Mouse (Mus musculus) myocyte (in vitro differentiated cells): ENCODE results near the gene Gm10271. TPM values are rescaled to one million over a fixed set of nuclear protein-coding genes. Genes with fewer than 3 reads are reported as not detected.

ENCODE experiments used
- H3K27me3 ChIP-seq: one replicate; pipeline ENCODE4 v1.6.1; 2011; ENCODE audit not compliant: control insufficient read depth, insufficient read depth, insufficient read length
- H3K36me3 ChIP-seq: one replicate; pipeline ENCODE4 v1.6.1; 2011; ENCODE audit not compliant: control insufficient read depth, insufficient read depth
- H3K4me2 ChIP-seq: one replicate; pipeline ENCODE4 v1.6.1; 2011; ENCODE audit warnings: low read depth, control low read depth
- H3K4me3 ChIP-seq: one replicate; pipeline ENCODE4 v1.5.1; 2011; ENCODE audit warnings: mild to moderate bottlenecking, control low read depth, moderate library complexity
- H3K79me2 ChIP-seq: one replicate; pipeline ENCODE4 v1.6.1; 2011; ENCODE audit not compliant: control insufficient read depth, insufficient read depth
- H3ac ChIP-seq: one replicate; pipeline ENCODE4 v1.6.1; 2011; ENCODE audit not compliant: control insufficient read depth, insufficient read length
- CEBPB ChIP-seq: IDR thresholded peaks from 2 replicates; pipeline ENCODE4 v1.6.1; 2011; ENCODE audit warnings: mild to moderate bottlenecking, moderate library complexity; ENCODE audit not compliant: poor library complexity, insufficient read depth, severe bottlenecking
- E2F4 ChIP-seq: IDR thresholded peaks from one replicate; pipeline ENCODE4 v1.6.1; 2011; ENCODE audit warnings: mild to moderate bottlenecking, control low read depth, moderate library complexity; ENCODE audit not compliant: insufficient read depth
- MAX ChIP-seq: IDR thresholded peaks from one replicate; pipeline ENCODE4 v1.6.1; 2011; ENCODE audit warnings: low read depth, mild to moderate bottlenecking, control low read depth
- MYOD1 ChIP-seq, 3 experiments: IDR thresholded peaks; one replicate each; pipeline ENCODE4 v1.6.1; 2011; ENCODE audit warnings: control low read depth in 2 of 3, low read depth in 2 of 3, mild to moderate bottlenecking in 2 of 3, moderate library complexity in 1 of 3; ENCODE audit not compliant: insufficient read length in 2 of 3, control insufficient read depth in 1 of 3
- MYOG ChIP-seq, 3 experiments: IDR thresholded peaks; one replicate each; pipeline ENCODE4 v1.6.1; 2011; ENCODE audit warnings: control low read depth in 2 of 3, low read depth in 2 of 3, mild to moderate bottlenecking in 2 of 3; ENCODE audit not compliant: insufficient read length in 2 of 3, control insufficient read depth in 1 of 3, insufficient read depth in 1 of 3
- POLR2A ChIP-seq: IDR thresholded peaks from one replicate; pipeline ENCODE4 v1.6.1; 2011; ENCODE audit warnings: low read depth, mild to moderate bottlenecking, control low read depth, moderate library complexity; ENCODE audit not compliant: insufficient read length
- POLR2AphosphoS2 ChIP-seq: IDR thresholded peaks from one replicate; pipeline ENCODE4 v1.6.1; 2011; ENCODE audit warnings: low read depth, control low read depth; ENCODE audit not compliant: insufficient read length
- REST ChIP-seq: IDR thresholded peaks from one replicate; pipeline ENCODE4 v1.6.1; 2011; ENCODE audit warnings: mild to moderate bottlenecking, control low read depth, moderate library complexity; ENCODE audit not compliant: insufficient read depth, insufficient read length
- SRF ChIP-seq: IDR thresholded peaks from one replicate; pipeline ENCODE4 v1.6.1; 2011; ENCODE audit warnings: low read depth; ENCODE audit not compliant: control insufficient read depth, insufficient read length
- TCF12 ChIP-seq: IDR thresholded peaks from one replicate; pipeline ENCODE4 v1.6.1; 2011; ENCODE audit warnings: mild to moderate bottlenecking, control low read depth; ENCODE audit not compliant: poor library complexity, insufficient read depth, severe bottlenecking
- TCF3 ChIP-seq: IDR thresholded peaks from one replicate; pipeline ENCODE4 v1.6.1; 2011; ENCODE audit warnings: low read depth, control low read depth; ENCODE audit not compliant: insufficient read length
- USF1 ChIP-seq: IDR thresholded peaks from one replicate; pipeline ENCODE4 v1.6.1; 2011; ENCODE audit warnings: low read depth, mild to moderate bottlenecking, control low read depth, moderate library complexity
- polyA plus RNA-seq: library from polyadenylated mRNA; unstranded; fragments of >200 nt; fragmentation: generic; extraction: Trizol; gene quantifications from one replicate; pipeline ENCODE4 v1.2.1, GENCODE M21; 2012; ENCODE audit warnings: missing spikeins

The Gm10271 gene
- polyA plus RNA-seq, 1 experiment, result not detected

- Histone ChIP-seq H3K27me3 (no peaks in the 10 kb centered on the region), H3K36me3 (peaks cover 17% of the 10 kb centered on the region), H3K4me3 (no peak overlapping the region), H3ac (no peak overlapping the region), H3K4me2 (no peak overlapping the region), H3K79me2 (no peaks in the 10 kb centered on the region)
- TF ChIP-seq E2F4, result no peak
- no peak for TF ChIP-seq MAX
- TF ChIP-seq CEBPB, result no peak
- TF ChIP-seq REST, result no peak
- no peak for TF ChIP-seq USF1
- no peak for TF ChIP-seq TCF12
- no peak for TF ChIP-seq POLR2A
- no peak for TF ChIP-seq MYOD1 (IDR thresholded peaks at IDR 0.05; ENCODE audit: control insufficient read depth in 1 of 3, insufficient read length in 2 of 3, low read depth in 2 of 3)
- TF ChIP-seq SRF, result no peak
- no peak for TF ChIP-seq MYOG (IDR thresholded peaks at IDR 0.05; ENCODE audit: control insufficient read depth in 1 of 3, insufficient read depth in 1 of 3, insufficient read length in 2 of 3, low read depth in 2 of 3)
- no peak for TF ChIP-seq TCF3
- TF ChIP-seq POLR2AphosphoS2, result no peak
Measured at GRCm38 (mm10) chr10:116935028-116935427, 37.4 kb downstream of the Gm10271 start.

DNA sequence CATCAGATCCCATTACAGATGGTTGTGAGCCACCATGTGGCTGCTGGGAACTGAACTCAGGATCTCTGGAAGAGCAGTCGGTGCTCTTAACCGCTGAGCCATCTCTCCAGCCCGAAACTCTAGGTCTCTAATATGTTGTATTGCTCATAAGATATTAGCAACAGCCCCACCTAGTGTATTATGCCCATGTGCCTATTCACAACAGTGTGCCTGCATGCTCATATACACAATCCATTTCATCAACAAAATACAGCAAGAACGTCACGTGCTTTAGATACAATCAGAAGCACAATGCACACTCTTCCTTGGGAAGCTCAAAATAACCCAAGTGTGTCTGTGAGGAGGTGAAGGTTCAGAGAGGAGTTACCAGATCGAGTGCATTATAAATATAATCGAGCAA is 38.6 kb downstream of the Gm10271 start:
- no peak overlapping the region for H3ac ChIP-seq
- no peaks in the 10 kb centered on the region for H3K79me2 ChIP-seq
- no peaks in the 10 kb centered on the region for H3K27me3 ChIP-seq
- TF ChIP-seq MAX (no peak), MYOG (IDR thresholded peaks at IDR 0.05; ENCODE audit: control insufficient read depth in 1 of 3, insufficient read depth in 1 of 3, insufficient read length in 2 of 3, low read depth in 2 of 3) (no peak), SRF (no peak), TCF12 (no peak), POLR2AphosphoS2 (no peak), REST (no peak), USF1 (no peak), CEBPB (no peak), POLR2A (no peak), TCF3 (no peak)
- no peak overlapping the region for H3K4me3 ChIP-seq
- H3K4me2 ChIP-seq, result no peak overlapping the region
- peaks cover 17% of the 10 kb centered on the region for H3K36me3 ChIP-seq

DNA sequence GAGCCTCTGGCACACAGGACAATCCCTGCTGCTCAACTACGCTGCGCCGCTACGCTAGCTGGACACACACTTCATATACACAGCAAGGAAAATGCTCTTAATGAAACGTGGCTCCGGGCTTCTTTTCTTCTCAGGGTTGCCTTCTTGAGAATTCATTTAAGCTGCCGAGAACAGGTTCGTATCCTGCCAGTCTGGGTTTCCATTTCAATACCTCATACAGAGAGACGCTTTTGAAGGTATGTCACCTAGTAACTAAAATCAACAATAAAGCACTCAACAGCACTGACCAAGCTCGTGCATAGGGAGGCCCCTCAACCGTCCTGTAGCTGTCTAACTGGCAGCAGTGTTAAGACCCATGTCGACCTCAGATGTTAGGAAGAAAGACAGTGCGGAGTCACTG is 40.0 kb downstream of the Gm10271 start:
- Histone ChIP-seq H3K4me2 (no peak overlapping the region), H3K36me3 (peaks cover 10% of the 10 kb centered on the region), H3K27me3 (no peaks in the 10 kb centered on the region), H3K79me2 (no peaks in the 10 kb centered on the region), H3ac (no peak overlapping the region), H3K4me3 (no peak overlapping the region)
- TF ChIP-seq REST (no peak), USF1 (no peak), SRF (no peak), MAX (no peak), TCF3 (no peak), E2F4 (no peak), POLR2A (no peak), POLR2AphosphoS2 (no peak), TCF12 (no peak), MYOD1 (IDR thresholded peaks at IDR 0.05; ENCODE audit: control insufficient read depth in 1 of 3, insufficient read length in 2 of 3, low read depth in 2 of 3) (no peak), MYOG (IDR thresholded peaks at IDR 0.05; ENCODE audit: control insufficient read depth in 1 of 3, insufficient read depth in 1 of 3, insufficient read length in 2 of 3, low read depth in 2 of 3) (no peak), CEBPB (no peak)

- H3K27me3 ChIP-seq, result no peaks in the 10 kb centered on the region
- H3K4me2 ChIP-seq, result peak overlapping the region; percentile 46
- H3K36me3 ChIP-seq, result peaks cover 5% of the 10 kb centered on the region
- H3K4me3 ChIP-seq, result no peak overlapping the region
- TF ChIP-seq MYOG (IDR thresholded peaks at IDR 0.05; ENCODE audit: control insufficient read depth in 1 of 3, insufficient read depth in 1 of 3, insufficient read length in 2 of 3, low read depth in 2 of 3) (no peak), MAX (no peak), CEBPB (no peak), SRF (no peak), E2F4 (no peak), POLR2A (no peak), MYOD1 (IDR thresholded peaks at IDR 0.05; ENCODE audit: control insufficient read depth in 1 of 3, insufficient read length in 2 of 3, low read depth in 2 of 3) (no peak), REST (no peak), TCF12 (no peak), TCF3 (no peak)
- H3K79me2 ChIP-seq, result no peaks in the 10 kb centered on the region
- H3ac ChIP-seq, result no peak overlapping the region
Measured at GRCm38 (mm10) chr10:116931497-116932179, 40.8 kb downstream of the Gm10271 start.

GRCm38 (mm10) chr10:116930936-116931335 is 41.5 kb downstream of the Gm10271 start:
- TF ChIP-seq MYOD1 (IDR thresholded peaks at IDR 0.05; ENCODE audit: control insufficient read depth in 1 of 3, insufficient read length in 2 of 3, low read depth in 2 of 3) (peak in 1 of 3 experiments; percentile 19), TCF3 (no peak)
- H3K27me3 ChIP-seq, result no peaks in the 10 kb centered on the region
- H3K79me2 ChIP-seq, result no peaks in the 10 kb centered on the region
- H3K36me3 ChIP-seq, result peaks cover 12% of the 10 kb centered on the region
- H3K4me3 ChIP-seq, result no peak overlapping the region
- peak overlapping the region; percentile 46 for H3K4me2 ChIP-seq
- no peak overlapping the region for H3ac ChIP-seq
